Comparison of ENCODE assay signal across 8 mouse cellular contexts in the genomic region with DNA sequence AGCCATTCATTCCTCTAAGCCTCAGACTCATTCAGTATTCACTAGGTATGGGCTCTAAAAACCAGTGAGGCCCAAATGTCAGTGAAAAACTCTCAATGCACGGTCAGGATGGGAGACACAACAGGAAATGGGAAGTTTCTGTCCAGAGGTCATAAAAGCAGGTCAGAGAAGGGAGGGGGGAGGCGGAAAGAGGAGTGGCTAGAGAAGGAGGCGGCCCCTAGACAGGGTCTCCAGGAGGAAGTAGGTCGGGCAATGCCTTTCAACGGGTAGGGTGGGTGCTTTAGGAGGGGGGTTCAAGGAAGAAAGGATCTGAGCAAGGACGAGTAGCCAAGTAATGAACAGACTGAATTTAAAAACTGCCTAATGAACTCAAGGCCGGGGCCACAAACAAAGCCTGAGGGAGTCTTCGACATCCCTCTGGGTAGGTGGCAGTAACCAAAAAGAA. TPM values are rescaled to one million over a fixed set of nuclear protein-coding genes. Genes with fewer than 3 reads are reported as not detected.
DNase-seq lines count a peak whose midpoint lies in the region; ATAC-seq and TF ChIP-seq lines count a peak whose summit lies in the region.

No protein-coding gene starts in this region.

- intact Hi-C loops in gastrocnemius, adult 2 months (cut with DNase I), result no loop called here

- peaks cover 16% of the 10 kb centered on the region for H3K4me1 ChIP-seq in embryonic facial prominence, embryonic 13.5 days
- peaks cover 4% of the 10 kb centered on the region; the same call in 1 of the 2 replicates for H3K4me1 ChIP-seq in hindbrain, embryonic 13.5 days (replicated peaks)
- peaks cover 9% of the 10 kb centered on the region; the same call in 1 of the 2 replicates for H3K4me1 ChIP-seq in limb, embryonic 15.5 days

- 19% methylated on average over 8 of the region's 8 CpGs for WGBS in embryonic facial prominence, embryonic 13.5 days
- WGBS in hindbrain, embryonic 13.5 days, result 13% methylated on average over 8 of the region's 8 CpGs
- WGBS in limb, embryonic 15.5 days, result 18% methylated on average over 8 of the region's 8 CpGs

- H3K27me3 ChIP-seq in embryonic facial prominence, embryonic 13.5 days, result no peaks in the 10 kb centered on the region
- H3K27me3 ChIP-seq in hindbrain, embryonic 13.5 days, result no peaks in the 10 kb centered on the region
- H3K27me3 ChIP-seq in limb, embryonic 15.5 days, result no peaks in the 10 kb centered on the region

- ATAC-seq in embryonic facial prominence, embryonic 13.5 days (ENCODE audit: insufficient number of reproducible peaks, insufficient read depth, low FRiP score, low TSS enrichment, low read depth), result no peak
- no peak for ATAC-seq in hindbrain, embryonic 13.5 days (ENCODE audit: low FRiP score)
- ATAC-seq in limb, embryonic 15.5 days (ENCODE audit: insufficient number of reproducible peaks, low FRiP score, low TSS enrichment, low read depth), result no peak

- no peaks in the 10 kb centered on the region for H3K9me3 ChIP-seq in embryonic facial prominence, embryonic 13.5 days
- no peaks in the 10 kb centered on the region for H3K9me3 ChIP-seq in hindbrain, embryonic 13.5 days
- H3K9me3 ChIP-seq in limb, embryonic 15.5 days, result no peaks in the 10 kb centered on the region

- DNase-seq in gastrocnemius, adult 2 months, result peak; percentile 62
- DNase-seq in gastrocnemius, postnatal 10 days, result no peak
- peak; percentile 33 for DNase-seq in neural tube, embryonic 10.5 days (ENCODE audit: extremely low spot score, low spot score)
- DNase-seq in Muller cell, postnatal 12 days (ENCODE audit: inconsistent ontology term), result no peak
- no peak for DNase-seq in frontal cortex, postnatal 25 days (ENCODE audit: low spot score in 2 of 2)

- H3K36me3 ChIP-seq in embryonic facial prominence, embryonic 13.5 days, result no peaks in the 10 kb centered on the region
- no peaks in the 10 kb centered on the region for H3K36me3 ChIP-seq in hindbrain, embryonic 13.5 days
- H3K36me3 ChIP-seq in limb, embryonic 15.5 days, result no peaks in the 10 kb centered on the region

- peak overlapping the region; percentile 64 for H3K4me3 ChIP-seq in gastrocnemius, adult 2 months
- peak overlapping the region; percentile 17; the same call in 1 of the 2 replicates for H3K4me3 ChIP-seq in embryonic facial prominence, embryonic 13.5 days
- H3K4me3 ChIP-seq in hindbrain, embryonic 13.5 days, result no peak overlapping the region
- H3K4me3 ChIP-seq in limb, embryonic 15.5 days, result peak overlapping the region; percentile 16

- H3K27ac ChIP-seq in gastrocnemius, adult 2 months, result peak overlapping the region; percentile 79
- H3K27ac ChIP-seq in embryonic facial prominence, embryonic 13.5 days, result peak overlapping the region; percentile 57; the same call in 1 of the 2 replicates
- no peak overlapping the region; the same call in 1 of the 2 replicates for H3K27ac ChIP-seq in hindbrain, embryonic 13.5 days
- peak overlapping the region; percentile 75 for H3K27ac ChIP-seq in limb, embryonic 15.5 days

- peak overlapping the region; percentile 58; the same call in 1 of the 2 replicates for H3K9ac ChIP-seq in embryonic facial prominence, embryonic 13.5 days
- no peak overlapping the region; the same call in 1 of the 2 replicates for H3K9ac ChIP-seq in hindbrain, embryonic 13.5 days
- H3K9ac ChIP-seq in limb, embryonic 15.5 days, result no peak overlapping the region

- peak overlapping the region; percentile 47 for H3K4me2 ChIP-seq in embryonic facial prominence, embryonic 13.5 days
- peak overlapping the region; percentile 21; the same call in 1 of the 2 replicates for H3K4me2 ChIP-seq in hindbrain, embryonic 13.5 days
- peak overlapping the region; percentile 30 for H3K4me2 ChIP-seq in limb, embryonic 15.5 days

- TF ChIP-seq CTCF in gastrocnemius, adult 2 months (IDR thresholded peaks at IDR 0.05), result no peak

RNA-seq across cellular contexts. Expression of gene Mymx, which starts 17.1 kb away (rescaled TPM):
- total RNA-seq in gastrocnemius, adult 2 months (2021), result under 1 TPM in 1 of 2 experiments, not detected in 1; 0.36 TPM
- 10 to 100 TPM; 16.1 to 18.7 TPM for total RNA-seq in gastrocnemius, postnatal 10 days (2021)
- 3.8 and 5.5 TPM in 2 replicates for polyA plus RNA-seq in embryonic facial prominence, embryonic 13.5 days (2015; fragmentation: Nextera tagmentation; extraction: Ambion mirVana)
- polyA plus RNA-seq in hindbrain, embryonic 13.5 days (2015; fragmentation: Nextera tagmentation; extraction: Ambion mirVana), result 0.47 and 0.67 TPM in 2 replicates
- polyA plus RNA-seq in limb, embryonic 15.5 days (2015; fragmentation: Nextera tagmentation; extraction: Ambion mirVana), result 22.9 and 39.7 TPM in 2 replicates

RNA-seq across cellular contexts. Expression of gene Slc29a1, which starts 19.6 kb away (rescaled TPM):
- total RNA-seq in gastrocnemius, adult 2 months (2021), result 10 to 100 TPM; 27.4 to 44.7 TPM
- total RNA-seq in gastrocnemius, postnatal 10 days (2021), result 100 to 1,000 TPM in 1 of 2 experiments, 10 to 100 TPM in 1; 97.4 to 114 TPM
- polyA plus RNA-seq in embryonic facial prominence, embryonic 13.5 days (2015; fragmentation: Nextera tagmentation; extraction: Ambion mirVana), result 69.8 and 77.4 TPM in 2 replicates
- polyA plus RNA-seq in hindbrain, embryonic 13.5 days (2015; fragmentation: Nextera tagmentation; extraction: Ambion mirVana), result 33.7 and 38.2 TPM in 2 replicates
- polyA plus RNA-seq in limb, embryonic 15.5 days (2015; fragmentation: Nextera tagmentation; extraction: Ambion mirVana), result 120 and 140 TPM in 2 replicates

RNA-seq across cellular contexts. Expression of gene Capn11, which starts 40.2 kb away (rescaled TPM):
- total RNA-seq in gastrocnemius, adult 2 months (2021), result under 1 TPM; 0.59 to 0.98 TPM
- under 1 TPM in 1 of 2 experiments, not detected in 1; 0.16 TPM for total RNA-seq in gastrocnemius, postnatal 10 days (2021)
- 0.63 and 0.84 TPM in 2 replicates for polyA plus RNA-seq in embryonic facial prominence, embryonic 13.5 days (2015; fragmentation: Nextera tagmentation; extraction: Ambion mirVana)
- 0.65 and 0.95 TPM in 2 replicates for polyA plus RNA-seq in hindbrain, embryonic 13.5 days (2015; fragmentation: Nextera tagmentation; extraction: Ambion mirVana)
- 0.21 and 0.37 TPM in 2 replicates for polyA plus RNA-seq in limb, embryonic 15.5 days (2015; fragmentation: Nextera tagmentation; extraction: Ambion mirVana)

RNA-seq across cellular contexts. Expression of gene Hsp90ab1, which starts 45.9 kb away (rescaled TPM):
- 1,000 to 10,000 TPM; 1,106 to 1,162 TPM for total RNA-seq in gastrocnemius, adult 2 months (2021)
- 100 to 1,000 TPM; 900 to 909 TPM for total RNA-seq in gastrocnemius, postnatal 10 days (2021)
- polyA plus RNA-seq in embryonic facial prominence, embryonic 13.5 days (2015; fragmentation: Nextera tagmentation; extraction: Ambion mirVana), result 1,480 and 1,606 TPM in 2 replicates
- 1,593 and 1,619 TPM in 2 replicates for polyA plus RNA-seq in hindbrain, embryonic 13.5 days (2015; fragmentation: Nextera tagmentation; extraction: Ambion mirVana)
- polyA plus RNA-seq in limb, embryonic 15.5 days (2015; fragmentation: Nextera tagmentation; extraction: Ambion mirVana), result 1,467 and 1,497 TPM in 2 replicates

RNA-seq across cellular contexts. Expression of gene Slc35b2, which starts 55.3 kb away (rescaled TPM):
- total RNA-seq in gastrocnemius, adult 2 months (2021), result 10 to 100 TPM; 16.0 to 17.3 TPM
- total RNA-seq in gastrocnemius, postnatal 10 days (2021), result 10 to 100 TPM; 29.9 to 39.3 TPM
- polyA plus RNA-seq in embryonic facial prominence, embryonic 13.5 days (2015; fragmentation: Nextera tagmentation; extraction: Ambion mirVana), result 104 and 122 TPM in 2 replicates
- 86.5 and 91.1 TPM in 2 replicates for polyA plus RNA-seq in hindbrain, embryonic 13.5 days (2015; fragmentation: Nextera tagmentation; extraction: Ambion mirVana)
- 139 and 142 TPM in 2 replicates for polyA plus RNA-seq in limb, embryonic 15.5 days (2015; fragmentation: Nextera tagmentation; extraction: Ambion mirVana)

Comparison
In these comparisons a context has a peak if more than half of its experiments do, and no peak if none do; other contexts are left out.
1. DNase-seq: peak in gastrocnemius, adult 2 months (single experiment) and neural tube, embryonic 10.5 days (single experiment); none in gastrocnemius, postnatal 10 days (single experiment), Muller cell, postnatal 12 days (single experiment) and frontal cortex, postnatal 25 days (0 of 2).
2. Peak in every context shown above with its lines, with median percentiles within 50 percentile points of each other: H3K4me2 ChIP-seq.